Mouse (Mus musculus): ENCODE data around the gene Chgb.

- no peak for TF ChIP-seq GATA1 (IDR thresholded peaks at IDR 0.05; ENCODE audit: borderline replicate concordance, low read length)
- no peak for TF ChIP-seq CTCF (IDR thresholded peaks at IDR 0.05; ENCODE audit: low read depth, low read length)
- TF ChIP-seq GATA2 (IDR thresholded peaks at IDR 0.05; ENCODE audit: borderline replicate concordance, low read depth, low read length) = no peak
- no peak for TF ChIP-seq POLR2AphosphoS5 (IDR thresholded peaks at IDR 0.05; ENCODE audit: insufficient replicate concordance, low read depth, low read length)
These were observed 60.0 kb downstream of the Chgb start for GRCm38 (mm10) chr2:132841071-132841470.
